Mouse (Mus musculus) MEL (cell line): ENCODE data around the gene Gfra4. TPM values are rescaled to one million over a fixed set of nuclear protein-coding genes. Genes with fewer than 3 reads are reported as not detected.

Experiments used
- DNase-seq: peaks from one replicate; pipeline ENCODE4 v3.0.0; 2011; ENCODE audit warnings: low read depth, low spot score
- H3K27ac ChIP-seq: 2 replicates; pipeline ENCODE4 v1.5.1; 2012; ENCODE audit warnings: low read depth, mild to moderate bottlenecking, control low read depth, low read length, moderate library complexity; ENCODE audit not compliant: control insufficient read depth
- H3K27me3 ChIP-seq, 2 experiments: fragments of 150-350 bp in 1 of 2; sonication (generic) in 1 of 2; 2 replicates each; pipeline ENCODE4 v1.6.1; 2012; ENCODE audit warnings: low read length in 2 of 2, mild to moderate bottlenecking in 2 of 2, improper control_type of control experiment in 1 of 2, moderate library complexity in 1 of 2; ENCODE audit not compliant: insufficient read depth in 2 of 2, control insufficient read depth in 1 of 2
- H3K36me3 ChIP-seq, 2 experiments: 2 replicates each; pipeline ENCODE4 v1.6.1; 2012 to 2014; ENCODE audit warnings: low read length in 2 of 2, improper control_type of control experiment in 1 of 2, inconsistent platforms in 1 of 2, mild to moderate bottlenecking in 1 of 2; ENCODE audit not compliant: insufficient read depth in 2 of 2, control insufficient read depth in 1 of 2
- H3K4me1 ChIP-seq, 2 experiments: fragments of 150-350 bp in 1 of 2; sonication (generic) in 1 of 2; 2 replicates each; pipeline ENCODE4 v1.6.1; 2012; ENCODE audit warnings: low read length in 2 of 2, improper control_type of control experiment in 1 of 2, mild to moderate bottlenecking in 1 of 2; ENCODE audit not compliant: insufficient read depth in 2 of 2, control insufficient read depth in 1 of 2
- H3K4me3 ChIP-seq, 2 experiments: fragments of 150-350 bp in 1 of 2; sonication (generic) in 1 of 2; 2 replicates each; pipeline ENCODE4 v1.5.1; 2012; ENCODE audit warnings: low read depth in 2 of 2, low read length in 2 of 2, mild to moderate bottlenecking in 2 of 2, moderate library complexity in 2 of 2, control low read depth in 1 of 2, improper control_type of control experiment in 1 of 2; ENCODE audit not compliant: control insufficient read depth in 1 of 2, insufficient read depth in 1 of 2
- H3K79me2 ChIP-seq: 2 replicates; pipeline ENCODE4 v1.6.1; 2012; ENCODE audit warnings: mild to moderate bottlenecking, low read length, moderate library complexity; ENCODE audit not compliant: control insufficient read depth, poor library complexity, insufficient read depth
- H3K9ac ChIP-seq: 2 replicates; pipeline ENCODE4 v1.6.1; 2012; ENCODE audit warnings: low read depth, mild to moderate bottlenecking, control low read depth, low read length, moderate library complexity; ENCODE audit not compliant: control insufficient read depth, poor library complexity, severe bottlenecking
- H3K9me3 ChIP-seq: fragments of 150-350 bp; sonication (generic); replicated peaks from 2 replicates; pipeline ENCODE4 v1.6.1; 2012; ENCODE audit warnings: mild to moderate bottlenecking, low read length, improper control_type of control experiment, moderate library complexity; ENCODE audit not compliant: insufficient read depth
- CHD1 ChIP-seq: IDR thresholded peaks from 2 replicates; pipeline ENCODE4 v1.6.1; 2012; ENCODE audit warnings: low read depth, mild to moderate bottlenecking, inconsistent platforms, low read length, improper control_type of control experiment
- E2F4 ChIP-seq: IDR thresholded peaks from 2 replicates; pipeline ENCODE4 v1.6.1; 2011; ENCODE audit warnings: low read depth, low read length, improper control_type of control experiment, borderline replicate concordance
- GABPA ChIP-seq: IDR thresholded peaks from 2 replicates; pipeline ENCODE4 v1.6.1; 2012; ENCODE audit warnings: low read depth, mild to moderate bottlenecking, inconsistent platforms, low read length, improper control_type of control experiment, moderate library complexity
- HCFC1 ChIP-seq: IDR thresholded peaks from 2 replicates; pipeline ENCODE4 v1.6.1; 2012; ENCODE audit warnings: low read depth, mild to moderate bottlenecking, inconsistent platforms, low read length, improper control_type of control experiment, moderate library complexity
- JUND ChIP-seq: IDR thresholded peaks from 2 replicates; pipeline ENCODE4 v1.6.1; 2011; ENCODE audit warnings: low read depth, mild to moderate bottlenecking, improper control_type of control experiment, low read length
- MAX ChIP-seq: IDR thresholded peaks from 2 replicates; pipeline ENCODE4 v1.6.1; 2011; ENCODE audit warnings: low read length, improper control_type of control experiment
- MAZ ChIP-seq: IDR thresholded peaks from 2 replicates; pipeline ENCODE4 v1.6.1; 2012; ENCODE audit warnings: low read depth, mild to moderate bottlenecking, inconsistent platforms, low read length, improper control_type of control experiment
- MYB ChIP-seq: IDR thresholded peaks from 2 replicates; pipeline ENCODE4 v1.6.1; 2011; ENCODE audit warnings: mild to moderate bottlenecking, low read depth, low read length, improper control_type of control experiment
- NELFE ChIP-seq: IDR thresholded peaks from 2 replicates; pipeline ENCODE4 v1.6.1; 2011; ENCODE audit warnings: low read depth, low read length, improper control_type of control experiment
- NRF1 ChIP-seq: IDR thresholded peaks from 2 replicates; pipeline ENCODE4 v1.6.1; 2014; ENCODE audit warnings: low read depth, mild to moderate bottlenecking, inconsistent platforms, low read length, improper control_type of control experiment, moderate library complexity; ENCODE audit not compliant: poor library complexity, insufficient read depth, severe bottlenecking
- POLR2A ChIP-seq, 2 experiments: IDR thresholded peaks; 2 replicates each; pipeline ENCODE4 v1.6.1; 2011 to 2012; ENCODE audit warnings: low read length in 2 of 2, mild to moderate bottlenecking in 2 of 2, control low read depth in 1 of 2, improper control_type of control experiment in 1 of 2, low read depth in 1 of 2, moderate library complexity in 1 of 2; ENCODE audit not compliant: control insufficient read depth in 1 of 2, insufficient read depth in 1 of 2, poor library complexity in 1 of 2
- POLR2AphosphoS5 ChIP-seq: IDR thresholded peaks from 2 replicates; pipeline ENCODE4 v1.6.1; 2012; ENCODE audit warnings: low read depth, borderline replicate concordance, mild to moderate bottlenecking, inconsistent platforms, low read length, moderate library complexity, mixed read lengths
- RAD21 ChIP-seq: IDR thresholded peaks from 2 replicates; pipeline ENCODE4 v1.6.1; 2011; ENCODE audit warnings: mild to moderate bottlenecking, low read depth, low read length, improper control_type of control experiment
- RCOR1 ChIP-seq: IDR thresholded peaks from 2 replicates; pipeline ENCODE4 v1.6.1; 2012; ENCODE audit warnings: low read depth, mild to moderate bottlenecking, inconsistent platforms, low read length, improper control_type of control experiment
- TAL1 ChIP-seq: IDR thresholded peaks from 2 replicates; pipeline ENCODE4 v1.6.1; 2012; ENCODE audit warnings: mild to moderate bottlenecking, inconsistent platforms, low read length, moderate library complexity, mixed read lengths
- USF1 ChIP-seq: IDR thresholded peaks from 2 replicates; pipeline ENCODE4 v1.6.1; 2014; ENCODE audit warnings: low read depth, mild to moderate bottlenecking, inconsistent platforms, low read length, improper control_type of control experiment, moderate library complexity
- ZC3H11A ChIP-seq: IDR thresholded peaks from 2 replicates; pipeline ENCODE4 v1.6.1; 2012; ENCODE audit warnings: low read depth, mild to moderate bottlenecking, inconsistent platforms, low read length, improper control_type of control experiment
- ZKSCAN1 ChIP-seq: IDR thresholded peaks from 2 replicates; pipeline ENCODE4 v1.6.1; 2012; ENCODE audit warnings: low read depth, mild to moderate bottlenecking, inconsistent platforms, low read length, improper control_type of control experiment, moderate library complexity
- ZMIZ1 ChIP-seq: IDR thresholded peaks from 2 replicates; pipeline ENCODE4 v1.6.1; 2012; ENCODE audit warnings: low read depth, mild to moderate bottlenecking, inconsistent platforms, low read length, improper control_type of control experiment, moderate library complexity
- polyA plus RNA-seq, 2 experiments: library from polyadenylated mRNA; stranded (reverse) in 1 of 2; unstranded in 1 of 2; fragments of >175 nt in 1 of 2; fragments of >200 nt in 1 of 2; gene quantifications; 2 replicates each; pipeline versions ENCODE4 v1.2.1 to v1.2.4; 2012; ENCODE audit warnings: low replicate concordance in 2 of 2, low read depth in 1 of 2; ENCODE audit not compliant: insufficient read length in 2 of 2, insufficient read depth in 1 of 2, missing spikeins in 1 of 2
- total RNA-seq: library from RNA; depleted of rRNA; stranded (reverse); fragments of 300-350 nt; gene quantifications from 2 replicates; pipeline ENCODE4 v1.2.3, GENCODE M21; 2012

Gfra4 gene
- total and polyA plus RNA-seq, 3 experiments: not detected

DNA sequence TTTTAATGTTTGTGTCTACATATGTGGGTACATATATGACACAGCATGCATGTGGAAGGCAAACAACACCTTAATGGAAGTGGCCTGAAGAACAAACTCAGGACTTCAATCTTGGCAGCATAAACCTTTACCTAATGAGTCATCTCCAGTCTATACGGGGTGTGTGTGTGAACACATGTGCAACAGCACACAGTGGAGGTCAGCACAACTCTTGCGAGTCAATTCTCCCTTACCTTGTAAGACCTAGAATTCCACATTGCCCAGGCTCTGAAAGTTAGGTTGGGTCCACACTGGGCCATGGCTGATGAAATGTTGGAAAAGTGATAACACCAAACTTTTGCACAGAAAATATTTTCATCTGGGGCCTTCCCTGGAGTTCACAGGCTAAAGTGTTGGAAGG, 12.3 kb downstream of the Gfra4 start:
- Histone ChIP-seq H3K9ac (no peak overlapping the region), H3K9me3 (no peaks in the 10 kb centered on the region), H3K4me3 (no peak overlapping the region), H3K4me1 (0 out of 4 replicates have a peak, but pooled peaks cover 0 to 3% of the 10 kb centered on the region in 2 experiments), H3K79me2 (no peaks in the 10 kb centered on the region), H3K27me3 (no peaks in the 10 kb centered on the region), H3K36me3 (no peaks in the 10 kb centered on the region; a peak in 1 of 4 replicates), H3K27ac (no peak overlapping the region)
- TF ChIP-seq MYB: no peak
- TF ChIP-seq ZMIZ1: no peak
- TF ChIP-seq NELFE: no peak
- no peak for TF ChIP-seq POLR2AphosphoS5
- DNase-seq: no peak

DNA sequence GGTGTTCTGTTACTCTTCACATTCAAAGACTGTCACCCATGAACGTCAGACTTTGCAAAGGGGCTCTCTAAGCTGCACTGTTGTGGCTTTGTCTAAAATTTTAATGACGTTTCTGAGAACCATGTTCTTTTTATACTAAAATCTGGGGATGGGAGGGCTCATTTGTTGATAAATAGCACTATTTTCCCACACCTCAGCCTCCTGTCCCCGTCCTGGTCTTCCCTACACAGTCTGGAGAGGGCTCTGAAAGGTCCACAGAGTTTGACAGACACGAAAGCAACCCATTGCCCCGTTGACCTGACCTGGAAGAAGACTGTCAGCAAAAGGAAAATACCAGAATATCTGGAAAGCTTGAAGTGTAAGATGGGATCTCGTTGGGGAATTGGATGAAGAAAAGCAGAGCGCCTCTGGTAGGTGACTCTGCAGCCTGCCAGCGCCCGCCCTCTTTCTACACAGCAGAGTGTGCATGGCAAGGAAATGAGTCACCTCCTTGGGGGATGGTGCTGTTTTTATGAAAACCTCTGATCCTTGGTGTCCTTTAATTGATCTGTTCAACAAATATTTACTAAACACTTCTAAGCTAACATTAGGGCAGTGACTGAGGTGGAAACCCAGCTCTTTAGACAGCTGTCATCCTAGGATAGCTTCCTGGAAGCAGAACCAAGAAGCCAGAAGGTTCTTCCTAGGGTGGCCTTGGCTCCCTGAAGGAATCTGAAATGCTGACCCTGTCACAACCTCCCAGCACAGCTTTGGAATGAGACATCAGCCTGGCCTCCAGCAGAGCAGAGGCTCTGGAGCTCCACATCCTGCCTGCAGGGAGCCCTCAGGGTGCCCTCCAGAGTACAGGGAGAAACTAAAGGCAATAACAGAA, 13.6 kb downstream of the Gfra4 start:
- TF ChIP-seq POLR2A (IDR thresholded peaks at IDR 0.05; ENCODE audit: control insufficient read depth in 1 of 2, insufficient read depth in 1 of 2, low read depth in 1 of 2, low read length in 2 of 2, poor library complexity in 1 of 2) (no peak), NELFE (no peak), RCOR1 (no peak), GABPA (no peak), TAL1 (no peak), JUND (no peak), E2F4 (no peak), RAD21 (no peak), HCFC1 (no peak), MAX (no peak), ZKSCAN1 (no peak), NRF1 (no peak), ZC3H11A (no peak), USF1 (no peak), MAZ (no peak), CHD1 (no peak)
- Histone ChIP-seq H3K79me2 (no peaks in the 10 kb centered on the region), H3K4me1 (0 out of 4 replicates have a peak, but pooled peaks cover 0 to 3% of the 10 kb centered on the region in 2 experiments), H3K9me3 (no peaks in the 10 kb centered on the region), H3K9ac (no peak overlapping the region), H3K36me3 (no peaks in the 10 kb centered on the region; a peak in 2 of 4 replicates), H3K4me3 (no peak overlapping the region), H3K27ac (no peak overlapping the region), H3K27me3 (no peaks in the 10 kb centered on the region)
- peak; percentile 28 for DNase-seq
